Mouse (Mus musculus): ENCODE measurements at regions not wholly inside any gene's neighbourhood (a gene's known extent, or its start where the extent isn't known, plus 50 kb on each side); places are given as distances from the start of the nearest gene placed in this dataset.

DNA sequence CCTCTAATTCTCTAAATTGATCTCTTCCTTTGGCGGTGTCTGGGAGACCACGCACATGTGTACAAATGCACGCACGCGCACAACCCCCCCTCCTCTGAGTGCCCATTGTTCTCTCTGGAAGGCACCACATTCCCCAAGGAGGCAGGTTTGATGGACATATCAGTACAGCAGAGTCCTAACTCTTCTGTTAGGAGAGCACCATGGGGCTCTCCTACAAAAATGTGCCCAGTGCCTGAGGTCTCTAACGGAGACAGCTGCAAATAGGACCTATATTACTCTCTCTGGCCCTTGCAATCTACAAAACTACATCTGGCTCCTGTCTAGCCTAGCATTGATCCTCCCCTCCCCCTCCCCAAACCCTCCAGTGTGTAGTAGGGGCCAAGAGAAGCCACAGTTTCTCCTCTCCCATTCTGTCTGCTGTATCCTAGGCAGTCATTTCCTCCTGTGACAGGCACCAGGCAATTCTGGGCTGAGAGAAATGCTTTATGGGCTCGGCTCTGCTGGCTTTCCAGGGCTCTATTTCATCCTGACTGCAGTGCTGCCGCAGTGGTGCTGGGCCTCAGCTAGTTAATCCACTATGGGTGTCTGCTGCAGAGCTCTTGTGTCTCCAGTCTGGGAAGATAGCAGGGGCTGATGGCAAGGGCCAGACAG, 340.6 kb downstream of the Rps24 start:
- no peak for DNase-seq (ENCODE audit: low read depth, low spot score)
- H3K27ac ChIP-seq (ENCODE audit: control insufficient read depth, low read depth, low read length) = no peak overlapping the region

DNA sequence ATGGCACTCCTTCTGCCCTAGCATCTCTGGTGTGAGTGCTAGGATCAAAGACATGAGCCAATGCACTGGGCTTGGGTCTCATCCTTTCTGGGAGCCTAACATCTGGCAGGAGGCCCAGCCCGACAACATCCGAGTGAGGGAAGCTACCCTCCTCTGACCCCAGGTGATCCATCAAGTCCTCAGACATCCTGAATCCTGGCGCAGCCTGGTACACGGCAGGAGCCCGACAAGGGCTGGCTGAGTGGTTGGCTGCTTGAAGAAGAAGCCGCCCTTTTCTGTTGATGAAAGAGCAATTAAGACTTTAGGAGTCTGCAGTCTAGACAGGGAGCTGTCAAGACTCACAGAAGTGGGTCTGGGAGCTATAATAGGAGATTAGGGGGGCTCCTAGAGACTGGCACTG, 342.1 kb downstream of the Rps24 start:
- Histone ChIP-seq H3K27me3 (ENCODE audit: control insufficient read depth in 1 of 2, insufficient read depth in 2 of 2, low read length in 2 of 2) (no peaks in the 10 kb centered on the region), H3K27ac (ENCODE audit: control insufficient read depth, low read depth, low read length) (no peak overlapping the region), H3K9ac (ENCODE audit: control insufficient read depth, low read depth, low read length, poor library complexity, severe bottlenecking) (no peak overlapping the region), H3K79me2 (ENCODE audit: control insufficient read depth, insufficient read depth, low read length, poor library complexity) (no peaks in the 10 kb centered on the region), H3K4me3 (ENCODE audit: control insufficient read depth in 1 of 2, insufficient read depth in 1 of 2, low read depth in 2 of 2, low read length in 2 of 2) (no peak overlapping the region), H3K4me1 (ENCODE audit: control insufficient read depth in 1 of 2, insufficient read depth in 2 of 2, low read length in 2 of 2) (no peaks in the 10 kb centered on the region), H3K9me3 (replicated peaks; ENCODE audit: insufficient read depth, low read length) (no peaks in the 10 kb centered on the region), H3K36me3 (ENCODE audit: control insufficient read depth in 1 of 2, insufficient read depth in 2 of 2, low read length in 2 of 2) (no peaks in the 10 kb centered on the region)
- TF ChIP-seq RCOR1 (IDR thresholded peaks at IDR 0.05; ENCODE audit: low read depth, low read length) (no peak), NELFE (IDR thresholded peaks at IDR 0.05; ENCODE audit: low read depth, low read length) (no peak), RAD21 (IDR thresholded peaks at IDR 0.05; ENCODE audit: low read depth, low read length) (no peak), TBP (IDR thresholded peaks at IDR 0.05; ENCODE audit: low read depth, low read length) (no peak), GABPA (IDR thresholded peaks at IDR 0.05; ENCODE audit: low read depth, low read length) (no peak), CTCF (IDR thresholded peaks at IDR 0.05 in 2 of 3, conservative IDR thresholded peaks at IDR 0.05 in 1 of 3; ENCODE audit: control insufficient read depth in 1 of 3, insufficient read depth in 1 of 3, low read depth in 2 of 3, low read length in 3 of 3, poor library complexity in 1 of 3, severe bottlenecking in 1 of 3) (no peak), ZMIZ1 (IDR thresholded peaks at IDR 0.05; ENCODE audit: low read depth, low read length) (no peak), UBTF (IDR thresholded peaks at IDR 0.05; ENCODE audit: borderline replicate concordance, insufficient read depth, low read depth, low read length) (no peak), USF2 (IDR thresholded peaks at IDR 0.05; ENCODE audit: borderline replicate concordance in 1 of 2, insufficient read depth in 1 of 2, low read depth in 1 of 2, low read length in 2 of 2) (no peak), MYC (IDR thresholded peaks at IDR 0.05; ENCODE audit: low read depth, low read length) (no peak), MAFK (IDR thresholded peaks at IDR 0.05; ENCODE audit: borderline replicate concordance, low read depth, low read length) (no peak), TCF12 (IDR thresholded peaks at IDR 0.05; ENCODE audit: low read depth, low read length) (no peak), POLR2A (IDR thresholded peaks at IDR 0.05; ENCODE audit: control insufficient read depth in 1 of 2, insufficient read depth in 1 of 2, low read depth in 1 of 2, low read length in 2 of 2, poor library complexity in 1 of 2) (no peak), GATA1 (IDR thresholded peaks at IDR 0.05; ENCODE audit: low read depth, low read length) (no peak), ETS1 (IDR thresholded peaks at IDR 0.05; ENCODE audit: low read depth, low read length) (no peak), MAZ (IDR thresholded peaks at IDR 0.05; ENCODE audit: low read depth, low read length) (no peak), POLR2AphosphoS2 (IDR thresholded peaks at IDR 0.05; ENCODE audit: low read length) (no peak), MAX (IDR thresholded peaks at IDR 0.05; ENCODE audit: low read length) (no peak), CHD2 (IDR thresholded peaks at IDR 0.05; ENCODE audit: low read length) (no peak), ELF1 (IDR thresholded peaks at IDR 0.05; ENCODE audit: low read depth, low read length) (no peak)
- DNase-seq (ENCODE audit: low read depth, low spot score) = no peak

More for the DNA sequence above, 340.6 kb downstream of the Rps24 start:
- Histone ChIP-seq H3K79me2 (ENCODE audit: control insufficient read depth, insufficient read depth, low read length, poor library complexity) (no peaks in the 10 kb centered on the region), H3K27me3 (ENCODE audit: control insufficient read depth in 1 of 2, insufficient read depth in 2 of 2, low read length in 2 of 2) (no peaks in the 10 kb centered on the region), H3K36me3 (ENCODE audit: control insufficient read depth in 1 of 2, insufficient read depth in 2 of 2, low read length in 2 of 2) (no peaks in the 10 kb centered on the region), H3K9me3 (replicated peaks; ENCODE audit: insufficient read depth, low read length) (no peaks in the 10 kb centered on the region), H3K4me3 (ENCODE audit: control insufficient read depth in 1 of 2, insufficient read depth in 1 of 2, low read depth in 2 of 2, low read length in 2 of 2) (no peak overlapping the region), H3K4me1 (ENCODE audit: control insufficient read depth in 1 of 2, insufficient read depth in 2 of 2, low read length in 2 of 2) (no peaks in the 10 kb centered on the region), H3K9ac (ENCODE audit: control insufficient read depth, low read depth, low read length, poor library complexity, severe bottlenecking) (no peak overlapping the region)
- TF ChIP-seq GATA1 (IDR thresholded peaks at IDR 0.05; ENCODE audit: low read depth, low read length) (no peak), ETS1 (IDR thresholded peaks at IDR 0.05; ENCODE audit: low read depth, low read length) (no peak), CHD1 (IDR thresholded peaks at IDR 0.05; ENCODE audit: low read depth, low read length) (no peak), CTCF (IDR thresholded peaks at IDR 0.05 in 2 of 3, conservative IDR thresholded peaks at IDR 0.05 in 1 of 3; ENCODE audit: control insufficient read depth in 1 of 3, insufficient read depth in 1 of 3, low read depth in 2 of 3, low read length in 3 of 3, poor library complexity in 1 of 3, severe bottlenecking in 1 of 3) (no peak), TAL1 (IDR thresholded peaks at IDR 0.05; ENCODE audit: low read length) (no peak), MYC (IDR thresholded peaks at IDR 0.05; ENCODE audit: low read depth, low read length) (no peak), GABPA (IDR thresholded peaks at IDR 0.05; ENCODE audit: low read depth, low read length) (no peak), ZC3H11A (IDR thresholded peaks at IDR 0.05; ENCODE audit: low read depth, low read length) (no peak), JUND (IDR thresholded peaks at IDR 0.05; ENCODE audit: low read depth, low read length) (no peak), TCF12 (IDR thresholded peaks at IDR 0.05; ENCODE audit: low read depth, low read length) (no peak)
